Mouse (Mus musculus) MEL (cell line): ENCODE results near the gene Vps13d.

ENCODE experiments used
- CTCF ChIP-seq, 3 experiments: IDR thresholded peaks in 2 of 3; conservative IDR thresholded peaks in 1 of 3; 2 replicates each; pipeline ENCODE4 v1.5.1; 2011 to 2012; ENCODE audit warnings: low read length in 3 of 3, low read depth in 2 of 3, mild to moderate bottlenecking in 2 of 3, improper control_type of control experiment in 1 of 3, inconsistent platforms in 1 of 3, mixed read lengths in 1 of 3, moderate library complexity in 1 of 3; ENCODE audit not compliant: control insufficient read depth in 1 of 3, insufficient read depth in 1 of 3, poor library complexity in 1 of 3, severe bottlenecking in 1 of 3
- MAFK ChIP-seq: IDR thresholded peaks from 2 replicates; pipeline ENCODE4 v1.6.1; 2011; ENCODE audit warnings: low read depth, mild to moderate bottlenecking, low read length, improper control_type of control experiment, borderline replicate concordance
- MAZ ChIP-seq: IDR thresholded peaks from 2 replicates; pipeline ENCODE4 v1.6.1; 2012; ENCODE audit warnings: low read depth, mild to moderate bottlenecking, inconsistent platforms, low read length, improper control_type of control experiment
- MEF2A ChIP-seq: IDR thresholded peaks from 2 replicates; pipeline ENCODE4 v1.6.1; 2014; ENCODE audit warnings: low read depth, mild to moderate bottlenecking, inconsistent platforms, low read length, improper control_type of control experiment; ENCODE audit not compliant: poor library complexity, insufficient replicate concordance, severe bottlenecking; ENCODE audit errors: extremely low read depth

GRCm38 (mm10) chr4:145230647-145231046 lies 35.8 kb upstream of the Vps13d start:
- TF ChIP-seq MAZ (no peak), CTCF (IDR thresholded peaks at IDR 0.05 in 2 of 3, conservative IDR thresholded peaks at IDR 0.05 in 1 of 3; ENCODE audit: control insufficient read depth in 1 of 3, insufficient read depth in 1 of 3, low read depth in 2 of 3, low read length in 3 of 3, poor library complexity in 1 of 3, severe bottlenecking in 1 of 3) (no peak), MEF2A (no peak), MAFK (no peak)
